Mouse (Mus musculus): ENCODE measurements around the gene Mtor. TPM values are rescaled to one million over a fixed set of nuclear protein-coding genes. Genes with fewer than 3 reads are reported as not detected.

The Mtor gene
- polyA plus RNA-seq, 1 experiment from 2014 or later = 11.5 TPM

DNA sequence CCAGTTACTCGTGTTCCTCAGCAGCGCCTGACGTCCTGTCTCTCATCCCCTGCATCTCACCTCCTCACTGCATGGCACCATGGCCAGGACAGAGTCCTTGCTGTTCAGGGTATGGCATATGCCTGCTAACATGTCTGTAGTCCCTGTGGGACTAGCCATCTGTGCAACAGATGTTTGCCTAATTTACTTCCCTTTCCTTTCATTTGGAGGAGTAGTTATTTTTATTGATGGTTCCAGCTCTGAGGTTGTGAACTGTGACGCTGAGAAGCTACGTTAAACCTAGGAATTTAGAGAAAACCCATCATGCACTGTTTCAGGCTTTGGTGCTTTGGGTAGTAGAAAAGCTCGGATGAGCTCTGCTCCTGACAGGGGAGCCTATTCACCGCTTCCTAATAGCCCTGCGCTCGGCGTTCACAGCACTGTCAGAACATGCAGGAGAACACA, 23.0 kb downstream of the Mtor start:
- H3K4me1 ChIP-seq (ENCODE audit: control insufficient read depth, insufficient read depth, low read length) = no peaks in the 10 kb centered on the region
- no peak for ATAC-seq (replicated peaks; ENCODE audit: extremely low read depth, insufficient read depth, low FRiP score)
- H3K27me3 ChIP-seq (ENCODE audit: control insufficient read depth, insufficient read depth, low read length) = no peaks in the 10 kb centered on the region
- H3K4me2 ChIP-seq (ENCODE audit: low read depth, low read length) = no peak overlapping the region
- WGBS = 86% methylated on average over 10 of the region's 10 CpGs
- H3K36me3 ChIP-seq (ENCODE audit: control insufficient read depth, insufficient read depth) = peaks cover 72% of the 10 kb centered on the region
- no peak overlapping the region for H3K27ac ChIP-seq (ENCODE audit: low read length)
- no peaks in the 10 kb centered on the region for H3K9me3 ChIP-seq (replicated peaks; ENCODE audit: control insufficient read depth, low read length)
- no peak overlapping the region for H3K9ac ChIP-seq (ENCODE audit: low read length)
- no peak overlapping the region for H3K4me3 ChIP-seq (ENCODE audit: low read length)

DNA sequence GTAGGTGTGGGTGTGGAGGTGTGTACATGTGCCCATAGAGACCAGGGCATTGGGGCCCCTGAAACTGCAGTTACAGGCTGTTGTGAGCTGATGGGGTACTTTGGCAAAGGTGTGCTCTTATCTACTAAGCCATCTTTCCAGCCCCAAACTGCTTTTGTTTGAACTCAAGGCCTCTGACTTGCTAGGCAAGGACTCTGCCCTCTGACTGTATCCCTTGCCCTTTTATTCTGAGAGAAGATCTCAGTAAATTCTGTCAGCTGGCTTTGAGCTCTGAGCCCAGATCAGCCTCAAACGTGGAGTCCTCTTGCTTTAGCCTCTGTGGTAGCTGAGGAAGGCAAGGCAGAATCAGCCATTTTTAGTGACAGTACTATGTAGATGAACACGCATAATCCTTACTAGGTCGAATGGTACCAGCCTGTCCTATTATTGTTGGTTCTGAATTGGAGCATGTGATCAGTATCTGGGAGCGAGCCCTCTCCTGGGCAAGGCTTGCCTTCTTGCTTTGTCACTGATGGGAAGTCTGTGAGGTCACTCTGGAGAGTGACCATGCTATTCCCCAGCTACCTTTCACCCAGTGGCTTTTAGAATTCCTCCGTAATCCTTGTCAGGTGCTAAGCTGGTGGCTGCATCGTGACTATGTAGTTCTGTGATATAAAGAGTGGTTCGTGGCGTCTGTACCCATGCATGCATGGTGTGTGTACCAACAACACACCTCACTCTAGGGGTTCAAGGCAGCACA, 24.2 kb downstream of the Mtor start:
- no peak overlapping the region for H3K4me2 ChIP-seq (ENCODE audit: low read depth, low read length)
- no peak overlapping the region for H3K9ac ChIP-seq (ENCODE audit: low read length)
- H3K9me3 ChIP-seq (replicated peaks; ENCODE audit: control insufficient read depth, low read length) = no peaks in the 10 kb centered on the region
- H3K27ac ChIP-seq (ENCODE audit: low read length) = no peak overlapping the region
- H3K4me3 ChIP-seq (ENCODE audit: low read length) = no peak overlapping the region
- H3K4me1 ChIP-seq (ENCODE audit: control insufficient read depth, insufficient read depth, low read length) = no peaks in the 10 kb centered on the region
- 87% methylated on average over 8 of the region's 8 CpGs for WGBS
- peaks cover 71% of the 10 kb centered on the region for H3K36me3 ChIP-seq (ENCODE audit: control insufficient read depth, insufficient read depth)
- ATAC-seq (replicated peaks; ENCODE audit: extremely low read depth, insufficient read depth, low FRiP score) = no peak
- no peaks in the 10 kb centered on the region for H3K27me3 ChIP-seq (ENCODE audit: control insufficient read depth, insufficient read depth, low read length)

DNA sequence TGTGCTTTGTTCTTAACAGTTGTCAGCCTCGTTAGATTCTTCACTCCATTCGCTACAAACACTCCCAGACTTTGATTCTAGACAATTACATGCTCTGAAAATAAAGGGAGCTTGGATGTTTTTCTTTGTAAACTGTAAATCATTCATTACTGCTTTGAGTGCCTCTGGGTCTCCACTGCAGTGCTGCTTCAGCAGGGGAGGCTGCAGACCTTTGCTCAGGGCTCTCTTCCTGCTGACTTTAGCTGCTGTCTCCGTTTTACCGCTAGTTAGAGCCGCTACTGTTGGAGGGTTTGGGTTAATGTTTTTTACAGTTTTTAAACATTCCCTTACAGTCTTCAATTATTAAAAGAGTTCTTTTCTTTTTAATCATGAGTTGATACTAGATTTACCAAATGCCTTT, 25.1 kb downstream of the Mtor start:
- Histone ChIP-seq H3K4me2 (ENCODE audit: low read depth, low read length) (no peak overlapping the region), H3K9me3 (replicated peaks; ENCODE audit: control insufficient read depth, low read length) (no peaks in the 10 kb centered on the region), H3K27me3 (ENCODE audit: control insufficient read depth, insufficient read depth, low read length) (no peaks in the 10 kb centered on the region), H3K9ac (ENCODE audit: low read length) (no peak overlapping the region), H3K27ac (ENCODE audit: low read length) (no peak overlapping the region), H3K4me3 (ENCODE audit: low read length) (no peak overlapping the region), H3K4me1 (ENCODE audit: control insufficient read depth, insufficient read depth, low read length) (no peaks in the 10 kb centered on the region), H3K36me3 (ENCODE audit: control insufficient read depth, insufficient read depth) (peaks cover 67% of the 10 kb centered on the region)
- ATAC-seq (replicated peaks; ENCODE audit: extremely low read depth, insufficient read depth, low FRiP score) = no peak
- 93% methylated on average over 5 of the region's 5 CpGs for WGBS

DNA sequence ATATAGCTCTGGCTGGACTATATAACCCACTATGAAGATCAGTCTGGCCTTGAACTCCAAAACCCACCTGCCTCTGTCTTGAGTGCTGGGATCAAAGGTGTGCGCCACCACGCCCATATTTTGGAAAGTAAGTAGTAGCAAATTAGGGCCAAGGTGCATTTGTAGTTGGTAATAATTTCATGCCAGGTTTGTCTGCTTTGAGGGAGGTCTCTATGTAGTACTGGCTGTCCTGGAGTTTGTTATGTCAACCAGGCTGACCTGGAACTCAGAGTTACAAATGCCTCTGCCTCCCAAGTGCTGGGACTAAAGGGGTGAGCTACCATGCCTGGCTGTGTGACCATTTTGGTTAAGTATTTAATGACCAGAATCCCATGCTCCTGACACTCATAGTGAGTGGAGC, 31.8 kb downstream of the Mtor start:
- no peak overlapping the region for H3K4me2 ChIP-seq (ENCODE audit: low read depth, low read length)
- no peaks in the 10 kb centered on the region for H3K9me3 ChIP-seq (replicated peaks; ENCODE audit: control insufficient read depth, low read length)
- WGBS = 93% methylated on average over 2 of the region's 2 CpGs
- no peak for ATAC-seq (replicated peaks; ENCODE audit: extremely low read depth, insufficient read depth, low FRiP score)
- H3K36me3 ChIP-seq (ENCODE audit: control insufficient read depth, insufficient read depth) = peaks cover 51% of the 10 kb centered on the region
- no peaks in the 10 kb centered on the region for H3K4me1 ChIP-seq (ENCODE audit: control insufficient read depth, insufficient read depth, low read length)
- H3K27ac ChIP-seq (ENCODE audit: low read length) = no peak overlapping the region
- H3K9ac ChIP-seq (ENCODE audit: low read length) = no peak overlapping the region
- no peak overlapping the region for H3K4me3 ChIP-seq (ENCODE audit: low read length)
- H3K27me3 ChIP-seq (ENCODE audit: control insufficient read depth, insufficient read depth, low read length) = no peaks in the 10 kb centered on the region

DNA sequence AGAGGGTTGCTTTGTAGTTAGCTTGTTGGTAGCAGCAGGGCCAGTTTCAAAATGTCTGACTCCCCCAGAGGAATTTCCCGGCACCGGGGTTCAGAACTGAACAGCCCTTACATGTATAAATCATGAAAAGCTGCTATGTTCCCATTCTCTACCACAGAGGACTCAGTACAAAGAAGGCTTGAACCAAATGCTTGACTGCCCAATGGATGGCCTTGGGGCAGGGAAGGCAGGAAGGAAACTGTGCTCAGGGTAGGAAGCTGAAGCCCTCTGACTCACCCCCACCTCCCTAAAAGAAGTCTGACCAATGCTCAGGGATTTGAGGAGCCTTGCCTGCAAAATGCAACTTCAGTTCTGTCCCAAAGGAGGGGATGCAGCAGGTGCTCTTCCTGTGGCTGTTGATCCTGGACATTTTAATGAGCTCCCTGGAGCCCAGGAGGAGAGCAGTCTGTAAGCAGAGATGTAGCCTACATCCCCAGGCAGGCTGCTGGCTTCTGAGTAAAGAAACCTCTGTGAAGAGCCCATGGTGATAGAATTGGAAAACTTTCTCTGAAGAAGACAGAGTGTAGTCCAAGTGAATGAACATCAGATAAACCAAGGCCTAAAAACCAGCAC, 33.3 kb downstream of the Mtor start:
- Histone ChIP-seq H3K4me1 (ENCODE audit: control insufficient read depth, insufficient read depth, low read length) (no peaks in the 10 kb centered on the region), H3K4me2 (ENCODE audit: low read depth, low read length) (no peak overlapping the region), H3K36me3 (ENCODE audit: control insufficient read depth, insufficient read depth) (peaks cover 56% of the 10 kb centered on the region), H3K9me3 (replicated peaks; ENCODE audit: control insufficient read depth, low read length) (no peaks in the 10 kb centered on the region), H3K27ac (ENCODE audit: low read length) (no peak overlapping the region), H3K4me3 (ENCODE audit: low read length) (no peak overlapping the region), H3K27me3 (ENCODE audit: control insufficient read depth, insufficient read depth, low read length) (no peaks in the 10 kb centered on the region), H3K9ac (ENCODE audit: low read length) (no peak overlapping the region)
- WGBS = 82% methylated on average over 2 of the region's 2 CpGs
- no peak for ATAC-seq (replicated peaks; ENCODE audit: extremely low read depth, insufficient read depth, low FRiP score)

DNA sequence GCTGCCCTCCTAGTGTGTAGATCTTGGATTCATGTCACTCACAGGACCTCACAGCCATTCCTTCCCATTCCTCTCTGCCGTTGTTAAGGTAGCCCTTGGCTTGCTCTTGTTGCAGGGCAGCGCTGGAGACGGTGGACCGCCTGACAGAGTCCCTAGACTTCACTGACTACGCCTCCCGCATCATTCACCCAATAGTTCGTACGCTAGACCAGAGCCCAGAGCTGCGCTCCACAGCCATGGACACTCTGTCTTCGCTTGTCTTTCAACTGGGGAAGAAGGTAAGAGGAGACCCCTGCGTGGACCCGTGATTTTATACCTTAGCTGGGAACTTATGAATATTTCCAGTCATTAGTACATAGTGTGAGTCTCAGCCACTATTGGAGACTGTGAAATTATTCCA, 36.1 kb downstream of the Mtor start:
- Histone ChIP-seq H3K4me1 (ENCODE audit: control insufficient read depth, insufficient read depth, low read length) (no peaks in the 10 kb centered on the region), H3K9me3 (replicated peaks; ENCODE audit: control insufficient read depth, low read length) (no peaks in the 10 kb centered on the region), H3K27me3 (ENCODE audit: control insufficient read depth, insufficient read depth, low read length) (no peaks in the 10 kb centered on the region), H3K9ac (ENCODE audit: low read length) (no peak overlapping the region), H3K36me3 (ENCODE audit: control insufficient read depth, insufficient read depth) (peaks cover 56% of the 10 kb centered on the region), H3K27ac (ENCODE audit: low read length) (no peak overlapping the region), H3K4me2 (ENCODE audit: low read depth, low read length) (no peak overlapping the region), H3K4me3 (ENCODE audit: low read length) (no peak overlapping the region)
- ATAC-seq (replicated peaks; ENCODE audit: extremely low read depth, insufficient read depth, low FRiP score) = no peak
- WGBS = 97% methylated on average over 12 of the region's 12 CpGs

DNA sequence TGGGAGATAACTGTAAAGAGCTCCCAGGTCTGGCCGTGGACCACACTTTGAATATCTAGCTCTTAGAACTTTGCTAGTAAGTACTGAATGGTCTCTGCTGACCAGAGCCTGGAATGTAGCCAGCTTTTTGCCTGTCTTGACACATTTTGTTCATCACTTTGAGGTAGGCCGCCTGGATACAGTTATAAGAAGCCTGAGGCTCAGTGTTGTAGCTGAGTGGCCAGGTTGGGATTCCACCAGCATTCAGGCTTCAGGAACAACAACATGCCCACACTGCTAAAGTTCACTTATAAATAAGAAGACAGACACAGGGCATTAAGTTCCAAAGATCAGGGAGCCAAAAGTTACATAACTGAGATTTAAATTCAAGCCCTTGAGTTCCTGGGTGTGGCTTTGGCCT, 39.4 kb downstream of the Mtor start:
- Histone ChIP-seq H3K36me3 (ENCODE audit: control insufficient read depth, insufficient read depth) (peaks cover 55% of the 10 kb centered on the region), H3K4me1 (ENCODE audit: control insufficient read depth, insufficient read depth, low read length) (no peaks in the 10 kb centered on the region), H3K4me3 (ENCODE audit: low read length) (no peak overlapping the region), H3K9me3 (replicated peaks; ENCODE audit: control insufficient read depth, low read length) (no peaks in the 10 kb centered on the region), H3K27ac (ENCODE audit: low read length) (no peak overlapping the region), H3K4me2 (ENCODE audit: low read depth, low read length) (no peak overlapping the region), H3K9ac (ENCODE audit: low read length) (no peak overlapping the region), H3K27me3 (ENCODE audit: control insufficient read depth, insufficient read depth, low read length) (no peaks in the 10 kb centered on the region)
- WGBS = 48% methylated on average over 2 of the region's 2 CpGs
- no peak for ATAC-seq (replicated peaks; ENCODE audit: extremely low read depth, insufficient read depth, low FRiP score)

DNA sequence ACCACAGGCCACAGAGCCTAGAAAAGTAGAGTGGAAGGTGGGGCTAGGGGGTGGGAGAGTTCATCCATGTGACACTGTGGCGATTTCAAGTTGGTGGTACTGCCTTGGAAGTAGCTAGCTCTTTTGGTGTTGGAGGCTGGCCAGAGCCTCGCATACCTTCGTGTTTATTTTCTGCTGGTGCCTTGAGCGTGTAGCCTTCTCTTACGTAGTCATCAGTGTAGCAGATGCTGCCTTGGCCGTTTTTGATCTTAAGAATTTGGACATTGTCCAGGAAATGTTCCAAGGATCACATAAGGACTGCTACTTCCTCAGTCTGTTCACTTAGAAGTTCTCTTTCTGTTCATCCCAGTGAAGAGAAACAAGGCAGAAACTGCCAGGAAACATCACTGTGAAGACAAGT, 42.1 kb downstream of the Mtor start:
- peaks cover 45% of the 10 kb centered on the region for H3K36me3 ChIP-seq (ENCODE audit: control insufficient read depth, insufficient read depth)
- no peaks in the 10 kb centered on the region for H3K27me3 ChIP-seq (ENCODE audit: control insufficient read depth, insufficient read depth, low read length)
- H3K4me1 ChIP-seq (ENCODE audit: control insufficient read depth, insufficient read depth, low read length) = peaks cover 7% of the 10 kb centered on the region; the same call in 1 of the 2 replicates
- no peak overlapping the region for H3K9ac ChIP-seq (ENCODE audit: low read length)
- no peak overlapping the region for H3K4me3 ChIP-seq (ENCODE audit: low read length)
- no peak overlapping the region for H3K4me2 ChIP-seq (ENCODE audit: low read depth, low read length)
- no peaks in the 10 kb centered on the region for H3K9me3 ChIP-seq (replicated peaks; ENCODE audit: control insufficient read depth, low read length)
- 0 out of 2 replicates have a peak, but pooled peaks have one; percentile 41 for ATAC-seq (replicated peaks; ENCODE audit: extremely low read depth, insufficient read depth, low FRiP score)
- WGBS = 31% methylated on average over 6 of the region's 6 CpGs
- H3K27ac ChIP-seq (ENCODE audit: low read length) = 0 out of 2 replicates have a peak overlapping the region, but pooled peaks have one; percentile 7

DNA sequence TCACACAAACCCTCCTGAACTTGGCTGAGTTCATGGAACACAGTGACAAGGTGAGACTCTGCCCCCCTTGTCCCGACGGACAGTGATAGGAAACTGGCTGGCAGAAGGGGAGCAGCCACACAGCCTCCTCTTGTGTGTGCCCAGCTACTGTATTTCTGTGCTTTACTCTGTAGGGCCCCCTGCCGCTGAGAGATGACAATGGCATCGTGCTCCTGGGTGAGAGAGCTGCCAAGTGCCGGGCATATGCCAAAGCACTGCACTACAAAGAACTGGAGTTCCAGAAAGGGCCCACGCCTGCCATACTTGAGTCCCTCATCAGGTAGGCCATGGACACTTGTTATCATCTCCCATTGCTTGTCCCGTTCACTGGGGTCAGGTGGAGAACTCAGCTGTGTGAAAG, 43.0 kb downstream of the Mtor start:
- Histone ChIP-seq H3K27ac (ENCODE audit: low read length) (no peak overlapping the region), H3K9ac (ENCODE audit: low read length) (no peak overlapping the region), H3K4me1 (ENCODE audit: control insufficient read depth, insufficient read depth, low read length) (peaks cover 7% of the 10 kb centered on the region; the same call in 1 of the 2 replicates), H3K9me3 (replicated peaks; ENCODE audit: control insufficient read depth, low read length) (no peaks in the 10 kb centered on the region), H3K4me3 (ENCODE audit: low read length) (no peak overlapping the region), H3K27me3 (ENCODE audit: control insufficient read depth, insufficient read depth, low read length) (no peaks in the 10 kb centered on the region), H3K36me3 (ENCODE audit: control insufficient read depth, insufficient read depth) (peaks cover 39% of the 10 kb centered on the region), H3K4me2 (ENCODE audit: low read depth, low read length) (no peak overlapping the region)
- ATAC-seq (replicated peaks; ENCODE audit: extremely low read depth, insufficient read depth, low FRiP score) = no peak
- WGBS = 84% methylated on average over 7 of the region's 7 CpGs
